In the genomic region with DNA sequence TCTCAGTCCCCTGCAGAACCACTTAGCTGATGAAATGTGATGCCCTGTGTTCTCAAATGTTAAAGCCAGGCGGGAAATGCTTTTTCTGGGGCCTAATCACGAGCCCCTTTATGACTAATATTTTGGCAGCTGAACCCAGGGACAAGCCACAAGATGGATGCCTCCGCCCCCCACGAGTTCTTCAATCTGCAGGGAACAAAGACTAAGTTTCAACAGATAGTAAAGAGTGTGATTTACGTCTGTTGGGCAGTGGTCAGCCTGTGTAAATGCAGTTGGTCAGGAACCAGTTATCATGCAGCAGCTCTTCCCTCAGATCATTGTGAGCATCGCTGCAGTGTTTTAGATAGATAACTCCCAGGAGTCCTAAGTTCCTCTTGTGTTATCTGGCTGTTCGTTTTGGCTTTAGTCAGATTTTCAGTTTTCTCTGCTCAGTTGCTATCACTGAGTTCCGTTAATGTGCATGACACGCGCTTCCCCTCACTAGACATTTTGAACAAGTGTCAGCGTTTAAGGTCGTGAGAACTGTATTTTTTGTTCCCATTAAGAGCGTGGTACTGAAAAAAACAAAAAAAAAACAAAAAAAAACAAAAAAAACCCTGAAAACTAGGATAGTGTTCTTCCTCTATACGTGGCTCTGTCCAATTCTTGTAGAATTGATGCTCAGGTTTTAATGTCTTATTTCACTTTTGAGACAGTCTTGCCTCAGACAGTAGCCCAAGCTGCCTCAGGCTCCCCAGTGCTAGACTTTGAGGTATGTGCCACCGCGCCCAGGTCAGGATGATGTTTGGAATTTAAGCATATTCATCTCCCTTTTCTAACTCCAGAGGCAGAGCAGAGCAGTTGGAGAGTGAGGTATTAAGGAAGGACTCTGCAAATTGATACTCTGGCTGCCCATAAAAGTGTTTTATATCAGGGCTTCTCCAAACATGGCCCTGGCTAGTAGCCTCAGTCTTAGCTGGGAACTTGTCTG, we compare ENCODE assay signal across 13 mouse cellular contexts. TPM values are rescaled to one million over a fixed set of nuclear protein-coding genes. Genes with fewer than 3 reads are reported as not detected.
DNase-seq lines count a peak whose midpoint lies in the region; ATAC-seq lines count a peak whose summit lies in the region.
"Had no signal": no experiment of that assay in that cellular context is flagged by ENCODE, and none has a peak within 500 bp of the region (broad histone marks: within the 10 kb centered on the region; RNA-seq: fewer than 3 reads in every experiment).

No protein-coding gene starts in this region.

- H3K4me2 ChIP-seq in midbrain, embryonic 15.5 days = no peak overlapping the region
- H3K4me2 ChIP-seq: intestine, embryonic 15.5 days had no signal

- no peaks in the 10 kb centered on the region for H3K36me3 ChIP-seq in midbrain, embryonic 15.5 days (replicated peaks)
- H3K36me3 ChIP-seq: intestine, embryonic 15.5 days had no signal

- H3K9me3 ChIP-seq in midbrain, embryonic 15.5 days = no peaks in the 10 kb centered on the region
- H3K9me3 ChIP-seq: intestine, embryonic 15.5 days had no signal

- no peak overlapping the region for H3K27ac ChIP-seq in midbrain, embryonic 15.5 days
- H3K27ac ChIP-seq: intestine, embryonic 15.5 days had no signal

- DNase-seq in embryo, embryonic 10.5 days (ENCODE audit: low spot score) = peak; percentile 38
- no peak for DNase-seq in embryo, embryonic 11 days
- DNase-seq in 3134 (ENCODE audit: extremely low read depth, insufficient read length, low spot score) = peak; percentile 17
- peak; percentile 64 for DNase-seq in ZHBTc4 (ENCODE audit: low read depth, low spot score)
- peak; percentile 28 for DNase-seq in heart, postnatal 4 days
- DNase-seq in cerebellum, postnatal 25 days = no peak
- DNase-seq in left cerebral cortex, adult 11 months (ENCODE audit: low spot score) = no peak
- DNase-seq: lung, postnatal 4 days; right cerebral cortex, adult 18-20 months had no signal

- no peak overlapping the region for H3K4me3 ChIP-seq in midbrain, embryonic 15.5 days
- H3K4me3 ChIP-seq: intestine, embryonic 15.5 days had no signal

- 75% methylated on average over 16 of the region's 16 CpGs for WGBS in midbrain, embryonic 15.5 days

- no peak overlapping the region for H3K9ac ChIP-seq in midbrain, embryonic 15.5 days
- H3K9ac ChIP-seq: intestine, embryonic 15.5 days had no signal

- H3K4me1 ChIP-seq in midbrain, embryonic 15.5 days = no peaks in the 10 kb centered on the region
- H3K4me1 ChIP-seq: intestine, embryonic 15.5 days had no signal

- H3K27me3 ChIP-seq in midbrain, embryonic 15.5 days (replicated peaks) = no peaks in the 10 kb centered on the region
- H3K27me3 ChIP-seq: CH12.LX; intestine, embryonic 15.5 days had no signal

- ATAC-seq in midbrain, embryonic 15.5 days (replicated peaks) = no peak
- ATAC-seq: forebrain, embryonic 16.5 days; intestine, embryonic 15.5 days had no signal

RNA-seq across cellular contexts. Expression of gene Slc45a3, which starts 19.9 kb away (rescaled TPM):
- total RNA-seq in heart, postnatal 4 days (2021) = 1 to 10 TPM; 2.1 to 2.3 TPM
- polyA plus RNA-seq in midbrain, embryonic 15.5 days (2015; fragmentation: Nextera tagmentation; extraction: Ambion mirVana) = 1.9 and 3.5 TPM in 2 replicates

RNA-seq across cellular contexts. Expression of gene Nucks1, which starts 32.6 kb away (rescaled TPM):
- 100 to 1,000 TPM; 169 to 172 TPM for total RNA-seq in heart, postnatal 4 days (2021)
- polyA plus RNA-seq in midbrain, embryonic 15.5 days (2015; fragmentation: Nextera tagmentation; extraction: Ambion mirVana) = 44.9 and 49.2 TPM in 2 replicates

Comparison
In these comparisons a context has a peak if more than half of its experiments do, and no peak if none do; other contexts are left out.
1. DNase-seq: peak in embryo, embryonic 10.5 days (single experiment), 3134 (single experiment), ZHBTc4 (single experiment) and heart, postnatal 4 days (single experiment); none in embryo, embryonic 11 days (single experiment), cerebellum, postnatal 25 days (0 of 2) and left cerebral cortex, adult 11 months (single experiment).